Mouse (Mus musculus) skeletal muscle tissue, postnatal 0 days (tissue): ENCODE data around the gene Tyw3. TPM values are rescaled to one million over a fixed set of nuclear protein-coding genes. Genes with fewer than 3 reads are reported as not detected.

Experiments
- polyA plus RNA-seq: library from polyadenylated mRNA; unstranded; fragments of >200 nt; fragmentation: Nextera tagmentation; extraction: Ambion mirVana; gene quantifications from 2 replicates; pipeline ENCODE4 v1.2.1, GENCODE M21; 2015

Tyw3 gene
- polyA plus RNA-seq = 4.8 and 5.3 TPM in 2 replicates

DNA sequence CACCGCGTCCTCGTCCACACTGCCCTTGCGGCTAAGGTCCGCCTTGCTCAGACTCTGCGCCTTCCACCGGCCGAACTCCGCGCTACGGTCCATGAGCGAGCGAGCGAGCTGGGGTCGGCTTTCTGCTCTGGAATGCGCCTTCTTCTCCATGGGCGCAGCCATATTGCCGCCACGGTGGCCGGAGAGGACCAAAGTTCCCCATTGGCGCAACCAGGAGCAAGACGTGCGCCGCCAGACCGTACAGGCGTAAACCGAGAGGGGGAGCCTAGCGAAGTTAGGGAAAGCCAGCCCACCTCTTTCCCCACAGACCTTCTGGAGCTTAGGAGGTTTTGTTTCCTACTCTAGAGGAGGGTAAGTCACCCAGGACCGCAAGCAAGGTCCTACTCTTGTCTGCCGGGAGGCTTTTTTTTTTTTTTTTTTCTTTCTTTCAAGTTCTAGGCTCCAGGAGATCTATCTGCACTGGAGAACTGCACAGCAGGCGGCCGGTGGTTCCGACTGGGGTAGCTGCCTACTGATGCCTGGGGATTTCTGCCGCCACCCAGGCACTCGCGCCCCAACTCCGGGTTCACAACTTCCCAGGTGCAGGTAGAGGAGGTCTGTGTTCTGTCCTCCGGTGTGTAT, at the start of gene Tyw3:
Gene Tyw3, minus strand, starts transcription at position 171 of the 621 bp plus-strand sequence.

DNA sequence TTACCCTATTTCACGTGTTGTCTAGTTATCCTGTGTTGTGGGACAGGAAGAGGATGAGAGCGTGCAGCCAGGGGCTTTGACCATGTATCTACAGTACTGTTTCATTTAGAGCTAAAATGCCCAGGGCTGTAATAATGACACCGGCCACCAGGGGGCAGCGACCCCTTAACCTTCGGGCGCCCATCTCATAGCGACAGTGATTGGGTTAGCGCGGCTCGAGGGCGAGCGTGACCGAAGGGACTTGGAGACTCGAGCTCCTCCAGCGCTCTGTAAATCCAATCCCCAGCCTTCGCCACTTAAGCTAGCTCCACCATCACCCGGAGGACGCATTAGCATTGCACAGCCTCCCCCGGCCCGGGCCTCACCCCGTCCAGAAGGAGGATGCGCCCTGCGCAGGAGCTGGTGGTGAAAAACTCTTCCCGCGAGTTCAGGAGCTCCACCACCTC, 393 bp downstream of the Tyw3 start, which contains the start of gene Cryz:
Gene Cryz, plus strand, starts transcription at position 224 of the 446 bp plus-strand sequence.

Other genes starting within 250 kb of the Tyw3 start
- gene Cryz, start 393 bp downstream of the Tyw3 start, polyA plus RNA-seq = 8.1 and 8.3 TPM in 2 replicates
- gene Erich3, start 66.8 kb upstream of the Tyw3 start, polyA plus RNA-seq = 0.04 TPM in 1 of 2 replicates, not detected in the other